Mouse (Mus musculus): ENCODE measurements around the gene Cat. TPM values are rescaled to one million over a fixed set of nuclear protein-coding genes. Genes with fewer than 3 reads are reported as not detected.

Gene Cat
- polyA plus RNA-seq, 1 experiment from 2014 or later = 87.3 TPM

- no peak overlapping the region for H3K4me2 ChIP-seq
- H3K27me3 ChIP-seq (replicated peaks) = no peaks in the 10 kb centered on the region
- peaks cover 8% of the 10 kb centered on the region for H3K4me1 ChIP-seq (replicated peaks)
- 78% methylated on average over 3 of the region's 3 CpGs for WGBS
- no peak overlapping the region for H3K4me3 ChIP-seq
- H3K9me3 ChIP-seq (replicated peaks) = no peaks in the 10 kb centered on the region
- H3K27ac ChIP-seq (ENCODE audit: poor library complexity, severe bottlenecking) = no peak overlapping the region
- no peak for ATAC-seq (ENCODE audit: insufficient number of reproducible peaks, low FRiP score)
- no peak overlapping the region for H3K9ac ChIP-seq
- no peaks in the 10 kb centered on the region for H3K36me3 ChIP-seq
These were observed 73.1 kb downstream of the Cat start for GRCm38 (mm10) chr2:103411816-103412215.

- no peaks in the 10 kb centered on the region for H3K9me3 ChIP-seq (replicated peaks)
These were observed 73.6 kb downstream of the Cat start, which contains the start of gene Elf5 for GRCm38 (mm10) chr2:103411348-103411747. Gene Elf5 (plus strand): TSS chr2:103411688.

GRCm38 (mm10) chr2:103406239-103406638 is 78.7 kb downstream of the Cat start:
- no peaks in the 10 kb centered on the region for H3K27me3 ChIP-seq (replicated peaks)
- 79% methylated on average over 3 of the region's 3 CpGs for WGBS
- no peak overlapping the region for H3K9ac ChIP-seq
- no peaks in the 10 kb centered on the region for H3K4me1 ChIP-seq (replicated peaks)
- no peak for ATAC-seq (ENCODE audit: insufficient number of reproducible peaks, low FRiP score)
- no peak overlapping the region for H3K27ac ChIP-seq (ENCODE audit: poor library complexity, severe bottlenecking)
- no peaks in the 10 kb centered on the region for H3K9me3 ChIP-seq (replicated peaks)
- no peaks in the 10 kb centered on the region for H3K36me3 ChIP-seq
- H3K4me3 ChIP-seq = no peak overlapping the region
- no peak overlapping the region for H3K4me2 ChIP-seq

More at GRCm38 (mm10) chr2:103411348-103411747, 73.6 kb downstream of the Cat start, which contains the start of gene Elf5:
- no peak for ATAC-seq (ENCODE audit: insufficient number of reproducible peaks, low FRiP score)
- WGBS = 62% methylated on average over 6 of the region's 6 CpGs
- H3K9ac ChIP-seq = no peak within 1 kb of the TSS
- H3K27ac ChIP-seq (ENCODE audit: poor library complexity, severe bottlenecking) = no peak within 1 kb of the TSS
- H3K4me1 ChIP-seq (replicated peaks) = peaks cover 8% of the 10 kb centered on the region
- H3K4me3 ChIP-seq = no peak within 1 kb of the TSS
- no peaks in the 10 kb centered on the region for H3K36me3 ChIP-seq
- no peak within 1 kb of the TSS for H3K4me2 ChIP-seq
- H3K27me3 ChIP-seq (replicated peaks) = no peaks in the 10 kb centered on the region

Other genes with a start within 250 kb of the Cat start
- 0.26 TPM in 1 of 2 replicates, not detected in the other for gene Ehf, start 181.9 kb downstream of the Cat start, polyA plus RNA-seq (2016; fragmentation: Nextera tagmentation; extraction: Ambion mirVana)
- not detected in 2 replicates for gene Elf5, start 73.5 kb downstream of the Cat start, polyA plus RNA-seq (2016; fragmentation: Nextera tagmentation; extraction: Ambion mirVana)
- 28.0 and 29.5 TPM in 2 replicates for gene Abtb2, start 81.2 kb upstream of the Cat start, polyA plus RNA-seq (2016; fragmentation: Nextera tagmentation; extraction: Ambion mirVana)

Measured in heart, embryonic 12.5 days (tissue).